Mouse (Mus musculus) embryonic facial prominence, embryonic 10.5 days (tissue): ENCODE results near the gene St6galnac3. TPM values are rescaled to one million over a fixed set of nuclear protein-coding genes. Genes with fewer than 3 reads are reported as not detected.

ENCODE experiments used
- DNase-seq: peaks from one replicate; pipeline ENCODE4 v3.0.0-alpha.2; 2017; ENCODE audit warnings: low spot score
- H3K27ac ChIP-seq: fragments of 300-500 bp; sonication (generic); replicated peaks from 2 replicates; pipeline ENCODE4 v1.5.1; 2016; ENCODE audit warnings: mild to moderate bottlenecking
- H3K27me3 ChIP-seq: fragments of 300-500 bp; sonication (generic); replicated peaks from 2 replicates; pipeline ENCODE4 v1.6.1; 2016; ENCODE audit warnings: low read depth, mild to moderate bottlenecking; ENCODE audit not compliant: poor library complexity, severe bottlenecking
- H3K36me3 ChIP-seq: fragments of 300-500 bp; sonication (generic); replicated peaks from 2 replicates; pipeline ENCODE4 v1.6.1; 2016; ENCODE audit warnings: mild to moderate bottlenecking, moderate library complexity
- H3K4me1 ChIP-seq: fragments of 300-500 bp; sonication (generic); 2 replicates; pipeline ENCODE4 v1.6.1; 2016
- H3K4me3 ChIP-seq: fragments of 300-500 bp; sonication (generic); 2 replicates; pipeline ENCODE4 v1.5.1; 2016; ENCODE audit warnings: mild to moderate bottlenecking, moderate library complexity
- H3K9me3 ChIP-seq: fragments of 300-500 bp; sonication (generic); 2 replicates; pipeline ENCODE4 v1.6.1; 2016; ENCODE audit warnings: mild to moderate bottlenecking
- WGBS: fragments of 180-500 bp; shearing (Covaris S2); methylation state at CpG from one replicate; pipeline ENCODE4 v1.1.7; 2016; 5-methylcytosine and 5-hydroxymethylcytosine counted together
- polyA plus RNA-seq: library from polyadenylated mRNA; unstranded; fragments of >200 nt; fragmentation: Nextera tagmentation; extraction: Ambion mirVana; gene quantifications from 2 replicates; pipeline ENCODE4 v1.2.1, GENCODE M21; 2016

Gene St6galnac3
- polyA plus RNA-seq, 1 experiment from 2014 or later: 54.1 TPM

- WGBS: 92% methylated on average over 9 of the region's 9 CpGs
- no peak for DNase-seq
- Histone ChIP-seq H3K27ac (no peak overlapping the region), H3K9me3 (no peaks in the 10 kb centered on the region), H3K4me1 (0 out of 2 replicates have a peak, but pooled peaks cover 3% of the 10 kb centered on the region), H3K36me3 (peaks cover 3% of the 10 kb centered on the region; the same call in 1 of the 2 replicates), H3K4me3 (no peak overlapping the region), H3K27me3 (no peaks in the 10 kb centered on the region)
These were observed 411.8 kb downstream of the St6galnac3 start for GRCm38 (mm10) chr3:153313167-153313566.

- H3K36me3 ChIP-seq: peaks cover 3% of the 10 kb centered on the region; the same call in 1 of the 2 replicates
- no peak overlapping the region for H3K27ac ChIP-seq
- H3K4me3 ChIP-seq: no peak overlapping the region
- H3K9me3 ChIP-seq: no peaks in the 10 kb centered on the region
- DNase-seq: no peak
- no peaks in the 10 kb centered on the region for H3K4me1 ChIP-seq
- 92% methylated on average over 3 of the region's 3 CpGs for WGBS
- H3K27me3 ChIP-seq: no peaks in the 10 kb centered on the region
These were observed 413.0 kb downstream of the St6galnac3 start for GRCm38 (mm10) chr3:153312006-153312405.

- no peak for DNase-seq
- 87% methylated on average over 4 of the region's 4 CpGs for WGBS
- no peaks in the 10 kb centered on the region for H3K36me3 ChIP-seq
- H3K4me1 ChIP-seq: peaks cover 3% of the 10 kb centered on the region; the same call in 1 of the 2 replicates
- H3K9me3 ChIP-seq: no peaks in the 10 kb centered on the region
- no peak overlapping the region for H3K27ac ChIP-seq
- no peak overlapping the region for H3K4me3 ChIP-seq
- H3K27me3 ChIP-seq: no peaks in the 10 kb centered on the region
These were observed 416.6 kb downstream of the St6galnac3 start for GRCm38 (mm10) chr3:153308379-153308778.

GRCm38 (mm10) chr3:153305153-153305552, 419.8 kb downstream of the St6galnac3 start:
- Histone ChIP-seq H3K36me3 (no peaks in the 10 kb centered on the region), H3K27ac (no peak overlapping the region), H3K9me3 (no peaks in the 10 kb centered on the region), H3K27me3 (no peaks in the 10 kb centered on the region), H3K4me1 (peaks cover 3% of the 10 kb centered on the region; the same call in 1 of the 2 replicates), H3K4me3 (no peak overlapping the region)
- no peak for DNase-seq
- WGBS: 77% methylated on average over 3 of the region's 3 CpGs

GRCm38 (mm10) chr3:153302376-153302775, 422.6 kb downstream of the St6galnac3 start:
- H3K27ac ChIP-seq: no peak overlapping the region
- no peaks in the 10 kb centered on the region for H3K36me3 ChIP-seq
- H3K4me3 ChIP-seq: no peak overlapping the region
- no peaks in the 10 kb centered on the region for H3K27me3 ChIP-seq
- H3K4me1 ChIP-seq: peaks cover 3% of the 10 kb centered on the region; the same call in 1 of the 2 replicates
- 91% methylated on average over 7 of the region's 7 CpGs for WGBS
- no peak for DNase-seq
- no peaks in the 10 kb centered on the region for H3K9me3 ChIP-seq

- no peak overlapping the region for H3K4me3 ChIP-seq
- peak; percentile 47 for DNase-seq
- no peak overlapping the region for H3K27ac ChIP-seq
- no peaks in the 10 kb centered on the region for H3K27me3 ChIP-seq
- H3K4me1 ChIP-seq: peaks cover 15% of the 10 kb centered on the region
- no peaks in the 10 kb centered on the region for H3K36me3 ChIP-seq
- H3K9me3 ChIP-seq: no peaks in the 10 kb centered on the region
- WGBS: 63% methylated on average over 22 of the region's 22 CpGs
These were observed 428.5 kb downstream of the St6galnac3 start for GRCm38 (mm10) chr3:153296375-153297068.

- H3K4me3 ChIP-seq: no peak overlapping the region
- H3K4me1 ChIP-seq: peaks cover 15% of the 10 kb centered on the region
- no peaks in the 10 kb centered on the region for H3K27me3 ChIP-seq
- H3K36me3 ChIP-seq: no peaks in the 10 kb centered on the region
- WGBS: 94% methylated on average over 5 of the region's 5 CpGs
- H3K27ac ChIP-seq: no peak overlapping the region
- H3K9me3 ChIP-seq: no peaks in the 10 kb centered on the region
- DNase-seq: no peak
These were observed 432.1 kb downstream of the St6galnac3 start for GRCm38 (mm10) chr3:153292853-153293252.

GRCm38 (mm10) chr3:153292363-153292762, 432.6 kb downstream of the St6galnac3 start:
- Histone ChIP-seq H3K4me1 (peaks cover 15% of the 10 kb centered on the region), H3K36me3 (no peaks in the 10 kb centered on the region), H3K27me3 (no peaks in the 10 kb centered on the region), H3K27ac (no peak overlapping the region), H3K9me3 (no peaks in the 10 kb centered on the region), H3K4me3 (no peak overlapping the region)
- 86% methylated on average over 9 of the region's 9 CpGs for WGBS
- no peak for DNase-seq

GRCm38 (mm10) chr3:153291406-153292045, 433.4 kb downstream of the St6galnac3 start:
- H3K9me3 ChIP-seq: no peaks in the 10 kb centered on the region

GRCm38 (mm10) chr3:153289971-153290370, 435.0 kb downstream of the St6galnac3 start:
- 95% methylated on average over 4 of the region's 4 CpGs for WGBS
- Histone ChIP-seq H3K36me3 (no peaks in the 10 kb centered on the region), H3K4me3 (no peak overlapping the region), H3K4me1 (no peaks in the 10 kb centered on the region), H3K27me3 (no peaks in the 10 kb centered on the region), H3K27ac (no peak overlapping the region), H3K9me3 (no peaks in the 10 kb centered on the region)
- no peak for DNase-seq

More at GRCm38 (mm10) chr3:153291406-153292045, 433.4 kb downstream of the St6galnac3 start:
- no peaks in the 10 kb centered on the region for H3K36me3 ChIP-seq
- 86% methylated on average over 6 of the region's 6 CpGs for WGBS
- H3K4me3 ChIP-seq: no peak overlapping the region
- peaks cover 11% of the 10 kb centered on the region for H3K4me1 ChIP-seq
- DNase-seq: no peak
- no peaks in the 10 kb centered on the region for H3K27me3 ChIP-seq
- no peak overlapping the region for H3K27ac ChIP-seq

- H3K9me3 ChIP-seq: no peaks in the 10 kb centered on the region
- no peak overlapping the region for H3K4me3 ChIP-seq
- H3K27ac ChIP-seq: no peak overlapping the region
- no peaks in the 10 kb centered on the region for H3K36me3 ChIP-seq
- H3K4me1 ChIP-seq: no peaks in the 10 kb centered on the region
- no peaks in the 10 kb centered on the region for H3K27me3 ChIP-seq
- DNase-seq: no peak
- 96% methylated on average over 4 of the region's 4 CpGs for WGBS
These were observed 437.4 kb downstream of the St6galnac3 start for GRCm38 (mm10) chr3:153287564-153287963.

GRCm38 (mm10) chr3:153287081-153287480, 437.9 kb downstream of the St6galnac3 start:
- no peaks in the 10 kb centered on the region for H3K9me3 ChIP-seq
- 93% methylated on average over 6 of the region's 6 CpGs for WGBS
- no peak overlapping the region for H3K4me3 ChIP-seq
- no peaks in the 10 kb centered on the region for H3K4me1 ChIP-seq
- H3K36me3 ChIP-seq: no peaks in the 10 kb centered on the region
- no peak for DNase-seq
- no peaks in the 10 kb centered on the region for H3K27me3 ChIP-seq
- H3K27ac ChIP-seq: no peak overlapping the region
